Mouse (Mus musculus) small intestine, adult 2 months (tissue): ENCODE measurements around the gene Agbl5.

Source experiments
- CTCF ChIP-seq: fragments of 200-500 bp; IDR thresholded peaks from 2 replicates; pipeline ENCODE4 v1.5.1; 2012; ENCODE audit warnings: low read depth, mild to moderate bottlenecking, control low read depth, inconsistent platforms, low read length, moderate library complexity, mixed read lengths; ENCODE audit not compliant: insufficient replicate concordance, insufficient read length; ENCODE audit errors: extremely low read depth
- POLR2A ChIP-seq: fragments of 200-500 bp; IDR thresholded peaks from 2 replicates; pipeline ENCODE4 v1.6.1; 2012; ENCODE audit warnings: low read depth, mild to moderate bottlenecking, control low read depth, inconsistent platforms, low read length, moderate library complexity

- TF ChIP-seq CTCF (no peak), POLR2A (no peak)
Measured at GRCm38 (mm10) chr5:30856124-30856523, 32.4 kb upstream of the Agbl5 start.
